Mouse (Mus musculus): Measurements from ENCODE around the gene Vmn1r229.

Vmn1r229 gene

DNA sequence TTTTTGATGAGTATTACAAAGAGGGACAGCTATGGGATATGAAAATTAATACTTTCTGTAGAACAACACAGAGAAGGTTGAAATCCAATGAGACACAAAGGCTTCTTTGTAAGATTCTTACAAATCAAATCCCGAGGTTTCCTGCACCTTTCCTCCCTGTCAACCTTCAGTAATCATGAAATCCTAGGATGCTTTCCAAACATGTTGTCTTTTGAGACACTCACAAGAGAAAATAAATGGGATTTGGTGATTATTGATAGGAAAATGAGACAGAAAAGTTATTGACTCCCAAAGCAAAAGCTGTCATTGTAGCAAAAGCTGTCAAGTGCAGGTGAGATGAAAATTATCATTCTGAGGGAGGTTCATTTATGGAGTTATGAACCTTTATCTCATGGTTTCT, at the start of gene Vmn1r229:
TSS of gene Vmn1r229 (plus strand) at position 301 of the 400 bp plus-strand sequence.
- DNase-seq, result no peak

DNA sequence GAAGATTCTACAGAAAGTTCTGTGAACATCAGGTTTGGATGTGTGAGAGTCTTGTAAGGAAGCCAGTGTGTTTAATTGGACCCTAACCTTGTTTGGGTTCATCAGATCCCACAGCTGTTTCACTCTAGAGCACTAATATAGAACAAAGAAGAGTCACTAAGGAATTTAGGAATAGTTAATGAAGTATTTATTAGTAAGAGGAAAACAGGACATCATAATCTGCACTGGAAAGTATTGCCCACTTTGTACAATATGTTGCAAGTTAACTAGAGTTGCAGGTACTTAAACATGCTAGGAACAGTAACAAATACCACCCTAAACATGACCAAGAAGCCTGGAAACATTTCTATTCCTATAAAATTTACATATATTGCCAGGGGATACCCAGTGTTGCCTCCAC, 25.3 kb upstream of the Vmn1r229 start, which contains the start of gene Vmn1r228:
TSS of gene Vmn1r228 (minus strand) at position 101 of the 400 bp plus-strand sequence.
- no peak for DNase-seq

DNA sequence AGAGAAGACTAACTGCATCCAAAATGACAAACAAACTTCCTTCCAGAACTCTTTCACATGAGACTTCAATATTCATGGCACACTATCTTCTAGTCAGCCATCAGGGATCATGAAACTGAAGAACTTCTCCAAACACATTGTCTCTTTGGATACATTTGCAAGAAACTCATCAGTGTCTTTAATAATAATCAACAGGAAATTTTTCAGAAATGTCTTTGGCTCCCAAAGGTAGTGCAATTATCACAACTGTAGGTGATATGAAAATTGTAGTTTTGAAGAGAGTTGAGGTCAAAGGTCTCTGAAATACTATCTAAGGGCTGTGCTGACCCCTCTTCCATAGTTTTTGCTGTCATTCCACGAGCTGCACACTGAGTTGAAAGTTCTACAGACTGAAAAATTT, 28.8 kb downstream of the Vmn1r229 start, which contains the start of gene Vmn1r230:
TSS of gene Vmn1r230 (plus strand) at position 301 of the 400 bp plus-strand sequence.
- DNase-seq, result no peak

Measured in cerebellum, adult 9-11 months (tissue).